In genomic region chr6:71272316-71272741, GRCm38 (mm10) we compare ENCODE assay signal across 9 mouse cellular contexts. TPM values are rescaled to one million over a fixed set of nuclear protein-coding genes. Genes with fewer than 3 reads are reported as not detected.
DNase-seq lines count a peak whose midpoint lies in the region; ATAC-seq and TF ChIP-seq lines count a peak whose summit lies in the region.
"Had no signal": no experiment of that assay in that cellular context is flagged by ENCODE, and none has a peak within 500 bp of the region (broad histone marks: within the 10 kb centered on the region; RNA-seq: fewer than 3 reads in every experiment).

No protein-coding gene starts in this region.

- peaks cover 13% of the 10 kb centered on the region for H3K36me3 ChIP-seq in heart, adult 2 months (ENCODE audit: control insufficient read depth, insufficient read depth, low read length)
- H3K36me3 ChIP-seq in E14TG2a.4 (ENCODE audit: insufficient read depth, low read length): peaks cover 11% of the 10 kb centered on the region; the same call in 1 of the 2 replicates
- H3K36me3 ChIP-seq in embryonic facial prominence, embryonic 12.5 days: no peaks in the 10 kb centered on the region
- H3K36me3 ChIP-seq in midbrain, postnatal 0 days (ENCODE audit: insufficient read depth, low read length): no peaks in the 10 kb centered on the region

- no peak for DNase-seq in heart, adult 2 months
- DNase-seq in heart, postnatal 14 days: no peak
- peak; percentile 49 for DNase-seq in kidney, adult 9 months
- DNase-seq in midbrain, postnatal 0 days (ENCODE audit: low spot score): peak; percentile 27
- DNase-seq in adrenal gland, postnatal 36 days: no peak
- no peak for DNase-seq in spleen, postnatal 14 days (ENCODE audit: low spot score in 2 of 2)

- intact Hi-C loops in heart, adult 2 months (cut with DNase I): loop anchor here (2.0 to 10.0 kb wide), 4 partner anchors 108 to 270 kb away; partner anchors contain the start of gene Chmp3
- intact Hi-C loops in heart, postnatal 14 days (cut with DNase I): loop anchor here (5.0 to 10.0 kb wide), 3 partner anchors 128 to 360 kb away; partner anchors contain the start of genes Kdm3a, Rnf103 and Thnsl2

- H3K4me2 ChIP-seq in embryonic facial prominence, embryonic 12.5 days (replicated peaks): peak overlapping the region; percentile 73
- peak overlapping the region; percentile 74 for H3K4me2 ChIP-seq in midbrain, postnatal 0 days (ENCODE audit: low read depth, low read length, poor library complexity, severe bottlenecking)

- H3K79me2 ChIP-seq in heart, adult 2 months (replicated peaks; ENCODE audit: control insufficient read depth, insufficient read depth, low read length): 0 out of 2 replicates have a peak, but pooled peaks cover 2% of the 10 kb centered on the region

- TF ChIP-seq POLR2A in heart, adult 2 months (IDR thresholded peaks at IDR 0.05; ENCODE audit: insufficient read depth, low read depth, low read length): 0 out of 2 replicates have a peak, but pooled peaks have one; percentile 23

- H3K27me3 ChIP-seq in heart, adult 2 months (ENCODE audit: control insufficient read depth, insufficient read depth, low read length): no peaks in the 10 kb centered on the region
- H3K27me3 ChIP-seq in E14TG2a.4 (ENCODE audit: insufficient read depth, low read length): no peaks in the 10 kb centered on the region
- H3K27me3 ChIP-seq in embryonic facial prominence, embryonic 12.5 days: no peaks in the 10 kb centered on the region
- H3K27me3 ChIP-seq in midbrain, postnatal 0 days (ENCODE audit: insufficient read depth, low read length): no peaks in the 10 kb centered on the region
- H3K27me3 ChIP-seq: Patski had no signal

- no peaks in the 10 kb centered on the region for H3K9me3 ChIP-seq in E14TG2a.4 (ENCODE audit: low read length)
- no peaks in the 10 kb centered on the region for H3K9me3 ChIP-seq in embryonic facial prominence, embryonic 12.5 days
- H3K9me3 ChIP-seq in midbrain, postnatal 0 days (ENCODE audit: low read length): no peaks in the 10 kb centered on the region

- H3K27ac ChIP-seq in heart, adult 2 months: peak overlapping the region; percentile 99
- H3K27ac ChIP-seq in embryonic facial prominence, embryonic 12.5 days: peak overlapping the region; percentile 96
- peak overlapping the region; percentile 97 for H3K27ac ChIP-seq in midbrain, postnatal 0 days (ENCODE audit: low read depth, low read length)

- ATAC-seq in embryonic facial prominence, embryonic 12.5 days (ENCODE audit: insufficient number of reproducible peaks, insufficient read depth, low FRiP score, low TSS enrichment): no peak
- ATAC-seq in midbrain, postnatal 0 days (ENCODE audit: low FRiP score): 0 out of 2 replicates have a peak, but pooled peaks have one; percentile 6

- TF ChIP-seq EP300 in heart, adult 2 months (IDR thresholded peaks at IDR 0.05; ENCODE audit: insufficient read depth, low read depth, low read length): no peak

- H3K4me1 ChIP-seq in heart, adult 2 months (ENCODE audit: control insufficient read depth, insufficient read depth, low read length): peaks cover 4% of the 10 kb centered on the region
- peaks cover 52% of the 10 kb centered on the region for H3K4me1 ChIP-seq in E14TG2a.4 (replicated peaks; ENCODE audit: low read depth, low read length)
- peaks cover 14% of the 10 kb centered on the region for H3K4me1 ChIP-seq in embryonic facial prominence, embryonic 12.5 days
- H3K4me1 ChIP-seq in midbrain, postnatal 0 days (ENCODE audit: insufficient read depth, low read length): 0 out of 2 replicates have a peak, but pooled peaks cover 8% of the 10 kb centered on the region

- WGBS in heart, adult 2 months: 1% methylated on average over 11 of the region's 11 CpGs
- WGBS in embryonic facial prominence, embryonic 12.5 days: under 1% methylated on average over 11 of the region's 11 CpGs
- 1% methylated on average over 11 of the region's 11 CpGs for WGBS in midbrain, postnatal 0 days

- no peak for TF ChIP-seq CTCF in heart, adult 2 months (IDR thresholded peaks at IDR 0.05)
- no peak for TF ChIP-seq CTCF in E14TG2a.4 (conservative IDR thresholded peaks at IDR 0.05; ENCODE audit: low read length)
- TF ChIP-seq CTCF in midbrain, postnatal 0 days (IDR thresholded peaks at IDR 0.05): no peak

- H3K4me3 ChIP-seq in heart, adult 2 months: peak overlapping the region; percentile 71
- peak overlapping the region; percentile 98 for H3K4me3 ChIP-seq in E14TG2a.4 (replicated peaks; ENCODE audit: low read length)
- H3K4me3 ChIP-seq in embryonic facial prominence, embryonic 12.5 days: peak overlapping the region; percentile 92
- H3K4me3 ChIP-seq in midbrain, postnatal 0 days (ENCODE audit: low read depth, low read length): peak overlapping the region; percentile 94

- peak overlapping the region; percentile 89 for H3K9ac ChIP-seq in heart, adult 2 months (ENCODE audit: low read depth, low read length)
- H3K9ac ChIP-seq in embryonic facial prominence, embryonic 12.5 days: peak overlapping the region; percentile 95
- H3K9ac ChIP-seq in midbrain, postnatal 0 days (replicated peaks; ENCODE audit: low read length, poor library complexity, severe bottlenecking): peak overlapping the region; percentile 99

RNA-seq across cellular contexts. Expression of gene Krcc1, which starts 0.9 kb away (rescaled TPM):
- total RNA-seq in heart, adult 2 months (2021): 10 to 100 TPM; 56.1 to 63.5 TPM
- polyA plus RNA-seq in heart, adult 2 months (2012; rRNA removed): 10.2 and 16.3 TPM in 2 replicates
- 10 to 100 TPM; 46.1 to 49.5 TPM for total RNA-seq in heart, postnatal 14 days (2021)
- polyA plus RNA-seq in embryonic facial prominence, embryonic 12.5 days (2016; fragmentation: Nextera tagmentation; extraction: Ambion mirVana): 33.0 and 37.3 TPM in 2 replicates
- 11.9 and 13.9 TPM in 2 replicates for total RNA-seq in midbrain, postnatal 0 days (2014; rRNA removed)
- polyA plus RNA-seq in midbrain, postnatal 0 days (2015; fragmentation: Nextera tagmentation; extraction: Ambion mirVana): 15.0 and 15.6 TPM in 2 replicates
- 10 to 100 TPM; 67.3 to 81.1 TPM for total RNA-seq in adrenal gland, postnatal 36 days (2021)

RNA-seq across cellular contexts. Expression of gene Smyd1, which starts 49.7 kb away (rescaled TPM):
- 100 to 1,000 TPM; 325 to 352 TPM for total RNA-seq in heart, adult 2 months (2021)
- polyA plus RNA-seq in heart, adult 2 months (2012; rRNA removed): 192 and 372 TPM in 2 replicates
- total RNA-seq in heart, postnatal 14 days (2021): 100 to 1,000 TPM; 352 to 365 TPM
- polyA plus RNA-seq in embryonic facial prominence, embryonic 12.5 days (2016; fragmentation: Nextera tagmentation; extraction: Ambion mirVana): 2.5 and 2.8 TPM in 2 replicates
- total RNA-seq in midbrain, postnatal 0 days (2014; rRNA removed): 1.3 and 1.9 TPM in 2 replicates
- polyA plus RNA-seq in midbrain, postnatal 0 days (2015; fragmentation: Nextera tagmentation; extraction: Ambion mirVana): 0.30 and 0.36 TPM in 2 replicates
- under 1 TPM in 1 of 2 experiments, not detected in 1; 0.20 TPM for total RNA-seq in adrenal gland, postnatal 36 days (2021)

RNA-seq across cellular contexts. Expression of gene Cd8b1, which starts 50.3 kb away (rescaled TPM):
- total RNA-seq in heart, adult 2 months (2021): under 1 TPM in 1 of 2 experiments, not detected in 1; 0.31 TPM
- polyA plus RNA-seq in heart, adult 2 months (2012; rRNA removed): 0.51 and 1.2 TPM in 2 replicates
- 10 to 100 TPM in 1 of 2 experiments, under 1 TPM in 1; 0.79 to 14.4 TPM for total RNA-seq in heart, postnatal 14 days (2021)
- 0.14 TPM in 1 of 2 replicates, not detected in the other for polyA plus RNA-seq in embryonic facial prominence, embryonic 12.5 days (2016; fragmentation: Nextera tagmentation; extraction: Ambion mirVana)
- not detected in 2 replicates for total RNA-seq in midbrain, postnatal 0 days (2014; rRNA removed)
- not detected in 2 replicates for polyA plus RNA-seq in midbrain, postnatal 0 days (2015; fragmentation: Nextera tagmentation; extraction: Ambion mirVana)
- total RNA-seq in adrenal gland, postnatal 36 days (2021): under 1 TPM; 0.23 to 0.26 TPM

Comparison
In these comparisons a context has a peak if more than half of its experiments do, and no peak if none do; other contexts are left out.
1. DNase-seq: peak in kidney, adult 9 months (single experiment) and midbrain, postnatal 0 days (single experiment); none in heart, adult 2 months (0 of 2), heart, postnatal 14 days (0 of 2), adrenal gland, postnatal 36 days (0 of 2) and spleen, postnatal 14 days (0 of 2).
2. RNA of gene Smyd1, which starts 49.7 kb away (total RNA-seq): 352 to 365 TPM in heart, postnatal 14 days and 325 to 352 TPM in heart, adult 2 months; 1.3 to 1.9 TPM in midbrain, postnatal 0 days and 0.20 TPM in adrenal gland, postnatal 36 days; every median in the first group is over 100 times any median in the second.
3. Peak in every context shown above with its lines, with median percentiles within 50 percentile points of each other: H3K27ac ChIP-seq, H3K4me3 ChIP-seq and H3K9ac ChIP-seq.